Mouse (Mus musculus) MEL (cell line): ENCODE measurements around the gene Ptpn1. TPM values are rescaled to one million over a fixed set of nuclear protein-coding genes. Genes with fewer than 3 reads are reported as not detected.

Experiments
- DNase-seq: peaks from one replicate; pipeline ENCODE4 v3.0.0; 2011; ENCODE audit warnings: low read depth, low spot score
- H3K27ac ChIP-seq: 2 replicates; pipeline ENCODE4 v1.5.1; 2012; ENCODE audit warnings: low read depth, mild to moderate bottlenecking, control low read depth, low read length, moderate library complexity; ENCODE audit not compliant: control insufficient read depth
- H3K27me3 ChIP-seq, 2 experiments: fragments of 150-350 bp in 1 of 2; sonication (generic) in 1 of 2; 2 replicates each; pipeline ENCODE4 v1.6.1; 2012; ENCODE audit warnings: low read length in 2 of 2, mild to moderate bottlenecking in 2 of 2, improper control_type of control experiment in 1 of 2, moderate library complexity in 1 of 2; ENCODE audit not compliant: insufficient read depth in 2 of 2, control insufficient read depth in 1 of 2
- H3K36me3 ChIP-seq, 2 experiments: 2 replicates each; pipeline ENCODE4 v1.6.1; 2012 to 2014; ENCODE audit warnings: low read length in 2 of 2, improper control_type of control experiment in 1 of 2, inconsistent platforms in 1 of 2, mild to moderate bottlenecking in 1 of 2; ENCODE audit not compliant: insufficient read depth in 2 of 2, control insufficient read depth in 1 of 2
- H3K4me1 ChIP-seq, 2 experiments: fragments of 150-350 bp in 1 of 2; sonication (generic) in 1 of 2; 2 replicates each; pipeline ENCODE4 v1.6.1; 2012; ENCODE audit warnings: low read length in 2 of 2, improper control_type of control experiment in 1 of 2, mild to moderate bottlenecking in 1 of 2; ENCODE audit not compliant: insufficient read depth in 2 of 2, control insufficient read depth in 1 of 2
- H3K4me3 ChIP-seq, 2 experiments: fragments of 150-350 bp in 1 of 2; sonication (generic) in 1 of 2; 2 replicates each; pipeline ENCODE4 v1.5.1; 2012; ENCODE audit warnings: low read depth in 2 of 2, low read length in 2 of 2, mild to moderate bottlenecking in 2 of 2, moderate library complexity in 2 of 2, control low read depth in 1 of 2, improper control_type of control experiment in 1 of 2; ENCODE audit not compliant: control insufficient read depth in 1 of 2, insufficient read depth in 1 of 2
- H3K79me2 ChIP-seq: 2 replicates; pipeline ENCODE4 v1.6.1; 2012; ENCODE audit warnings: mild to moderate bottlenecking, low read length, moderate library complexity; ENCODE audit not compliant: control insufficient read depth, poor library complexity, insufficient read depth
- H3K9ac ChIP-seq: 2 replicates; pipeline ENCODE4 v1.6.1; 2012; ENCODE audit warnings: low read depth, mild to moderate bottlenecking, control low read depth, low read length, moderate library complexity; ENCODE audit not compliant: control insufficient read depth, poor library complexity, severe bottlenecking
- H3K9me3 ChIP-seq: fragments of 150-350 bp; sonication (generic); replicated peaks from 2 replicates; pipeline ENCODE4 v1.6.1; 2012; ENCODE audit warnings: mild to moderate bottlenecking, low read length, improper control_type of control experiment, moderate library complexity; ENCODE audit not compliant: insufficient read depth
- CTCF ChIP-seq, 3 experiments: IDR thresholded peaks in 2 of 3; conservative IDR thresholded peaks in 1 of 3; 2 replicates each; pipeline ENCODE4 v1.5.1; 2011 to 2012; ENCODE audit warnings: low read length in 3 of 3, low read depth in 2 of 3, mild to moderate bottlenecking in 2 of 3, improper control_type of control experiment in 1 of 3, inconsistent platforms in 1 of 3, mixed read lengths in 1 of 3, moderate library complexity in 1 of 3; ENCODE audit not compliant: control insufficient read depth in 1 of 3, insufficient read depth in 1 of 3, poor library complexity in 1 of 3, severe bottlenecking in 1 of 3
- E2F4 ChIP-seq: IDR thresholded peaks from 2 replicates; pipeline ENCODE4 v1.6.1; 2011; ENCODE audit warnings: low read depth, low read length, improper control_type of control experiment, borderline replicate concordance
- ELF1 ChIP-seq: IDR thresholded peaks from 2 replicates; pipeline ENCODE4 v1.6.1; 2014; ENCODE audit warnings: low read depth, mild to moderate bottlenecking, inconsistent platforms, low read length, improper control_type of control experiment, moderate library complexity
- GATA1 ChIP-seq: IDR thresholded peaks from 2 replicates; pipeline ENCODE4 v1.6.1; 2011; ENCODE audit warnings: low read depth, low read length, improper control_type of control experiment
- MAZ ChIP-seq: IDR thresholded peaks from 2 replicates; pipeline ENCODE4 v1.6.1; 2012; ENCODE audit warnings: low read depth, mild to moderate bottlenecking, inconsistent platforms, low read length, improper control_type of control experiment
- MXI1 ChIP-seq: IDR thresholded peaks from 2 replicates; pipeline ENCODE4 v1.6.1; 2011; ENCODE audit warnings: mild to moderate bottlenecking, low read depth, low read length, improper control_type of control experiment
- MYC ChIP-seq: IDR thresholded peaks from 2 replicates; pipeline ENCODE4 v1.6.1; 2011; ENCODE audit warnings: low read depth, mild to moderate bottlenecking, low read length, improper control_type of control experiment, moderate library complexity
- NRF1 ChIP-seq: IDR thresholded peaks from 2 replicates; pipeline ENCODE4 v1.6.1; 2014; ENCODE audit warnings: low read depth, mild to moderate bottlenecking, inconsistent platforms, low read length, improper control_type of control experiment, moderate library complexity; ENCODE audit not compliant: poor library complexity, insufficient read depth, severe bottlenecking
- POLR2AphosphoS5 ChIP-seq: IDR thresholded peaks from 2 replicates; pipeline ENCODE4 v1.6.1; 2012; ENCODE audit warnings: low read depth, borderline replicate concordance, mild to moderate bottlenecking, inconsistent platforms, low read length, moderate library complexity, mixed read lengths
- RAD21 ChIP-seq: IDR thresholded peaks from 2 replicates; pipeline ENCODE4 v1.6.1; 2011; ENCODE audit warnings: mild to moderate bottlenecking, low read depth, low read length, improper control_type of control experiment
- RCOR1 ChIP-seq: IDR thresholded peaks from 2 replicates; pipeline ENCODE4 v1.6.1; 2012; ENCODE audit warnings: low read depth, mild to moderate bottlenecking, inconsistent platforms, low read length, improper control_type of control experiment
- SMC3 ChIP-seq: IDR thresholded peaks from 2 replicates; pipeline ENCODE4 v1.6.1; 2011; ENCODE audit warnings: low read depth, low read length, improper control_type of control experiment
- UBTF ChIP-seq: IDR thresholded peaks from 2 replicates; pipeline ENCODE4 v1.6.1; 2012; ENCODE audit warnings: low read depth, mild to moderate bottlenecking, inconsistent platforms, low read length, improper control_type of control experiment, moderate library complexity, borderline replicate concordance; ENCODE audit not compliant: insufficient read depth
- ZC3H11A ChIP-seq: IDR thresholded peaks from 2 replicates; pipeline ENCODE4 v1.6.1; 2012; ENCODE audit warnings: low read depth, mild to moderate bottlenecking, inconsistent platforms, low read length, improper control_type of control experiment
- polyA plus RNA-seq, 2 experiments: library from polyadenylated mRNA; stranded (reverse) in 1 of 2; unstranded in 1 of 2; fragments of >175 nt in 1 of 2; fragments of >200 nt in 1 of 2; gene quantifications; 2 replicates each; pipeline versions ENCODE4 v1.2.1 to v1.2.4; 2012; ENCODE audit warnings: low replicate concordance in 2 of 2, low read depth in 1 of 2; ENCODE audit not compliant: insufficient read length in 2 of 2, insufficient read depth in 1 of 2, missing spikeins in 1 of 2
- total RNA-seq: library from RNA; depleted of rRNA; stranded (reverse); fragments of 300-350 nt; gene quantifications from 2 replicates; pipeline ENCODE4 v1.2.3, GENCODE M21; 2012

Ptpn1 gene
- total and polyA plus RNA-seq, 3 experiments = 55.3 to 62.9 TPM; not detected in 1

DNA sequence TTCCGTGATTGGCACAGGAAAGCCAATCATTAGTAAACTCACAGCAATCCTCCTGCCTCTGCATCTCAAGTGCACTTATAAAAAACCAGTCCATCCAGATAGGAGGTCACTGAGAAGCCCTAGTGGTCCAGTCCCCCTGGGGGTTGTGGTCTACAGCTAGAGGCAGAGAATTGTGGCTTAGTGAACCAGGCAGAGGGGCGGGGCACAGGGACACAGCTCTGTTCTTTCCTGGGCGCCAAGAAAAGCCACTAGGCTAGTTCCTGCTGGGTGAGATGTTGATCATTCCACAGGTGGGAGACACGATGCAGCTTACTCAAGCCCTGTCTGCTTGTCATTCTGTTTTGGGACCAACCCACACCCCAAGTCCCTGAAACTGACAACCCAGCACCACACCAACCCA, 70.3 kb downstream of the Ptpn1 start (continued):
- TF ChIP-seq NRF1 (no peak), POLR2AphosphoS5 (no peak), RAD21 (no peak), CTCF (IDR thresholded peaks at IDR 0.05 in 2 of 3, conservative IDR thresholded peaks at IDR 0.05 in 1 of 3; ENCODE audit: control insufficient read depth in 1 of 3, insufficient read depth in 1 of 3, low read depth in 2 of 3, low read length in 3 of 3, poor library complexity in 1 of 3, severe bottlenecking in 1 of 3) (no peak)

DNA sequence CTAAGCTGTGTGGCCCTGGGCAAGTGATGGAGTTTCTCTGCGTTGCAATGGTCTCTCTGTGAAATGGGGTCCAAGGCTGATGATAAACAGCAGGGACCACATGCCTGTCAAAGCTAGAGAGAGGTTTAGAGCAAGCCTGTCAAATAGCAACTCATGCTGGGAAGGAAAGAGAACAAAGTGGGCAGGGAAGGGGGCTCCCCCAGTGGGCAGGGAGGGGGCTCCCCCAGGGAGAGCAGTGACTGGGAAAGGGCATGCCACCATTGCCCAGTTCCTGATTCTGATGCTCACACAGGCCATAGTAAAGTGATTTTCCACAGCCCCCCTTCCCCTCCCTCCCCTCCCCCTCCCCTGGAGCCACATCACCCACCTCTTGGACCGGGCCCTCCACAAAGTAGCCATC, 71.0 kb downstream of the Ptpn1 start:
- Histone ChIP-seq H3K27me3 (no peaks in the 10 kb centered on the region), H3K4me1 (no peaks in the 10 kb centered on the region), H3K79me2 (no peaks in the 10 kb centered on the region), H3K9me3 (no peaks in the 10 kb centered on the region)
- no peak for DNase-seq
- TF ChIP-seq RCOR1 (no peak), MYC (no peak)
- TF ChIP-seq, all 39 proteins: peak for 0
- Histone ChIP-seq H3K36me3 (no peaks in the 10 kb centered on the region), H3K9ac (no peak overlapping the region), H3K4me3 (no peak overlapping the region), H3K27ac (no peak overlapping the region)

DNA sequence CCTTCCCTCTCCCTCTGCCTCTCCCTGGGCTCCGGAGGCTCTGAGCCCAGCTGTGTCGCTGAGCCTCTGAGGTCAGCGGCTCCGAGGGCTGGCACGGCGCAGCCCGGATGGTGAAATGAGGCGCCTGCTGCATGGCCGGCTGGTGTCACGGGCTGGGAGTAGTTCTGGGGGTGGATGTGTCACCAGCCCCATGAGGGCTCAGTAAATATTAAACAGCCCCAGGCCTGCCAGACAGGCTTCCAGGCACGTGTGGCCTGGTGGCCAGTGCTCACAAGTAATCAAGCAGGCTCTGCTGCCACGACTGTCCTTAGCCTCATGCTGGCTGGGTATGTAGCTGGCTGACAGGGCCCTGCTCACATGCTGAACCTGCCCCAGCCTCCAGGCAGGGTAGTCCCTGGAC, 71.6 kb downstream of the Ptpn1 start:
- H3K4me1 ChIP-seq = no peaks in the 10 kb centered on the region
- H3K79me2 ChIP-seq = no peaks in the 10 kb centered on the region
- TF ChIP-seq CTCF (IDR thresholded peaks at IDR 0.05 in 2 of 3, conservative IDR thresholded peaks at IDR 0.05 in 1 of 3; ENCODE audit: control insufficient read depth in 1 of 3, insufficient read depth in 1 of 3, low read depth in 2 of 3, low read length in 3 of 3, poor library complexity in 1 of 3, severe bottlenecking in 1 of 3) = no peak
- TF ChIP-seq MAZ = no peak
- no peak for TF ChIP-seq NRF1
- no peak for TF ChIP-seq E2F4
- TF ChIP-seq ZC3H11A = no peak
- no peak for TF ChIP-seq GATA1
- TF ChIP-seq UBTF = no peak
- no peak for TF ChIP-seq ELF1
- TF ChIP-seq, all 39 proteins: peak for 0
- DNase-seq = no peak
- H3K36me3 ChIP-seq = no peaks in the 10 kb centered on the region
- no peak overlapping the region for H3K27ac ChIP-seq
- H3K9ac ChIP-seq = no peak overlapping the region
- no peak overlapping the region for H3K4me3 ChIP-seq
- no peaks in the 10 kb centered on the region for H3K27me3 ChIP-seq
- no peaks in the 10 kb centered on the region for H3K9me3 ChIP-seq

DNA sequence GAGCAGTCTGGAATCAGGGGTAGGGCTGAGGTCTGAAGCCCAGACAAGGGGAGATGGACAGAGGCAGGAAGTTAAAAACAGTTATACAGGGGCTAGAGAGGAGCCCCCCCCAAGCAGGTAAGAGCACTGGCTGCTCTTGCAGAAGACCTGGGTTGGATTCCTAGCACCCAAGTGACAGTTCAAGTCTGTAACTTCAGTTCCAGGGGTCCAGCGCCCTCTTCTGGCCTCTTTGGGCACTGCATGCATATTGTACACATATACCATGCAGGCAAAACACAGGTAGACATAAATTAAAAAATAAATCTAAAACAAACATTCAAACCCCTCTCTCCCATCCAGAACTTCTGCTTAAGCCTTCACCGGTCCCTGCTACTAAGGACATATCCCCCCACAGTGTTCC, 72.5 kb downstream of the Ptpn1 start:
- TF ChIP-seq MXI1 = no peak
- peak; percentile 56 to 70 (median 58) for TF ChIP-seq CTCF (IDR thresholded peaks at IDR 0.05 in 2 of 3, conservative IDR thresholded peaks at IDR 0.05 in 1 of 3; ENCODE audit: control insufficient read depth in 1 of 3, insufficient read depth in 1 of 3, low read depth in 2 of 3, low read length in 3 of 3, poor library complexity in 1 of 3, severe bottlenecking in 1 of 3)
- TF ChIP-seq SMC3 = no peak
- Histone ChIP-seq H3K27ac (no peak overlapping the region), H3K4me1 (no peaks in the 10 kb centered on the region), H3K36me3 (no peaks in the 10 kb centered on the region), H3K27me3 (no peaks in the 10 kb centered on the region), H3K9me3 (no peaks in the 10 kb centered on the region), H3K79me2 (no peaks in the 10 kb centered on the region), H3K4me3 (no peak overlapping the region), H3K9ac (no peak overlapping the region)
- peak; percentile 17 for DNase-seq
